Mouse (Mus musculus): ENCODE measurements at regions not wholly inside any gene's neighbourhood (a gene's known extent, or its start where the extent isn't known, plus 50 kb on each side); places are given as distances from the start of the nearest gene placed in this dataset.

DNA sequence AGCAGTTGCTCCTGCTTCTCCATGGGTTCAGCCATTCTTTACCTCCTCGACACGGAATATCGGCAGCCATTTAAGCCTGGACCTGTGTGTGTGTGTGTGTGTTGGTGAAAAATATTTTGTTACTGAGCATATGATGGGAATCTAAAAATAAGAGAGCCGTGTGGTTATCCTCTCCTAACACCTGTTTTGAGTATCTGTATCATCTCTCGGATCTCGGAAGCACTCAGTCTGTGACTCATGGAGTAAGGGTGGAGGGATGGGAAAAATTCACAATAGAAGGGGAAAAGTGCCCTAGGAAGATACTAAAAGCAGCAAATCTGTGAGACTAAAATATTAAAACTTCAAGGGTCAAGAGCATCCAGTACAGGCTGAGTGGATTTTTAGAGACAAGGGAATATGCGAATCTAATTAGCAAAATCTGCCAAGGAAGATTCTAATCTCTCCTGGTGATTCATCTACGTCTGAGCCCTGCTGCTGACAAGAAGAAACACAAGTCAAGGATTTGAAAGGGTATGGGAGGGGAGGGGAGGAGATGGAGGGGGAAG is 107.1 kb upstream of the Krr1 start:
- TF ChIP-seq GATA1 (IDR thresholded peaks at IDR 0.05; ENCODE audit: low read length), result no peak

- no peak for TF ChIP-seq GATA1 (IDR thresholded peaks at IDR 0.05; ENCODE audit: low read length)
Observed at GRCm38 (mm10) chr10:111867102-111867501, 105.4 kb upstream of the Krr1 start.

- TF ChIP-seq GATA1 (IDR thresholded peaks at IDR 0.05; ENCODE audit: low read length), result no peak
Observed at GRCm38 (mm10) chr10:111867538-111867937, 104.9 kb upstream of the Krr1 start.

DNA sequence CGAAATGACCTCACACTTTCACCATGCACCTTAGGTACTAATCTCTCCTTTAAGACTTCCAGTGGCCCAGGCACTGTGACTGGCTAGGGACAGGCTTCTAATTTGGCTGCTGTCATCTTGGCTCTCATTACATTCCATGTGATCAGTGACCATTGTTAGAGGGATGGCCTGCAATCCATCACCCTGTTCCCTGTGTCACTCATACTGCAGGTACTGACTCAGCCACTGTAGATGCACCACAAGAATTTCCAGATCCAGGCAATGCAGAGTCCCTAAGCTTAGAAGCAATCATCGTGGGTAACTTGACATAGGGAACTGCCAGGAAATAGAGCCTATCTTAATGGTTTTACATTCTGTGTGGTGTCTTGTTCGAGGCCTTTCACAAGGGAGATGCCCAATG is 92.1 kb upstream of the Krr1 start:
- no peak for TF ChIP-seq GATA1 (IDR thresholded peaks at IDR 0.05; ENCODE audit: low read length)

DNA sequence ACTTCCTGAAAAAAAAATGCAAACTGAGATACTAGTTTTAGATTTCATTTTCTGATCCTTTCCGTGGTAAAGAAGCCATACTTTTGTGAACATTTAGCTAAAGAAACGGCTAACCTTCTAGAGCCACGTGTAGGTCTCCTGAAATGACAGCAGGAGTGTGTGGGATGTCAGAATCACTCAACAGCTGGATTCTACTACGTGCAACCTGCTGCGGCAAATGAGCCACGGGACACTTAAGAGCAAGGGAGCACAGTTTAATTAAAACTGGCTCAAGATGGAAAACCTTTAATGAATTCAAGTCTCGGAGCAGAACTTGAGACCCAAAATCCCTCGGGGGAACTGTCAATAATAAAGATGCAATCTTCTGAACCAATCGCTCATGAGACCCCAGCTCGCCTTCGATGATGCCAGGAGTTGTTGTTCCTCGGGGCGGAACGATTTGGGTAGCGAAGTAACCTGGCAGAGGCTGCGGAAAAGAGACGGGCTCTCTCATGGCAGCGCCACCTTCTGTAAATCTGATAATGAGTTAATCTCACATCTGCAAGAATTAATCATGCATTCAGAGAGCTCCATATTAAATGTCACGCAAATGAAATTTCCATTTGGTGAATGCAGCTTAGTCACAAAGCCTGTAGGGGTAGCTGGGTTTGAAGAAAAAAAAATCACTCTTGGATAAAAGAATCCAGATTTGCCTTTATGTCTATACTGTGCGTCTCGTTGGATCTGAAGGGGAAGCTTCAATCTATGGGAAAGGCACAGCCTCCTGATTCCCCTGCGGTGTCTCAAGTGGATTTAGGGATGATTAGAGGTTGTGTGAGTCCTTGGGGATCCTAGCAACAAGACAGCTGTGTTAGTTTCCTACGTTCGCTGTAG is 90.9 kb upstream of the Krr1 start:
- TF ChIP-seq GATA1 (IDR thresholded peaks at IDR 0.05; ENCODE audit: low read length), result no peak

GRCm38 (mm10) chr10:111882521-111882920 is 89.9 kb upstream of the Krr1 start:
- no peak for TF ChIP-seq GATA1 (IDR thresholded peaks at IDR 0.05; ENCODE audit: low read length)

GRCm38 (mm10) chr10:111884701-111885100 is 87.8 kb upstream of the Krr1 start:
- no peak for TF ChIP-seq GATA1 (IDR thresholded peaks at IDR 0.05; ENCODE audit: low read length)

GRCm38 (mm10) chr10:111889111-111889510 is 83.4 kb upstream of the Krr1 start:
- TF ChIP-seq GATA1 (IDR thresholded peaks at IDR 0.05; ENCODE audit: low read length), result no peak

- no peak for TF ChIP-seq GATA1 (IDR thresholded peaks at IDR 0.05; ENCODE audit: low read length)
Observed at GRCm38 (mm10) chr10:111893489-111893888, 79.0 kb upstream of the Krr1 start.

GRCm38 (mm10) chr10:111893941-111894340 is 78.5 kb upstream of the Krr1 start:
- no peak for TF ChIP-seq GATA1 (IDR thresholded peaks at IDR 0.05; ENCODE audit: low read length)

DNA sequence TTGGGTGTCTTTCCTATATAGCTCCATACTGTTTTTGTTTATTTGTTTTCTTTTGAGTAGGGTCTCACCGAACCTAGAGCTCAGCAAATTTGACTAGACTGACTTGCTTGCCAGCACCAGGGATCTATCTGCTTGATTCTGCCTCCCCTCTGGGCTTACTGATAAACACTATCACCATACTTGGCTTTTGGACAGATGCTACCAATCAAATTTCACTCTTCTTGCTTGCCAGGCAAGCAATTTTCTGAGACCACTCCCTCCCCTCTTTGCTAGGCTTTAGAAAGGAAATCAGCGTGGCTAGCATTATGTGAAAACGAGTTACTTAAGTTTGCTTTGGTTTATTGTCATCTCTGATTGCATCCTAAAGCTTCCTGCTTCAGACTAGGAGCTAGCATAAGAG is 75.1 kb upstream of the Krr1 start:
- no peak for TF ChIP-seq GATA1 (IDR thresholded peaks at IDR 0.05; ENCODE audit: low read length)

DNA sequence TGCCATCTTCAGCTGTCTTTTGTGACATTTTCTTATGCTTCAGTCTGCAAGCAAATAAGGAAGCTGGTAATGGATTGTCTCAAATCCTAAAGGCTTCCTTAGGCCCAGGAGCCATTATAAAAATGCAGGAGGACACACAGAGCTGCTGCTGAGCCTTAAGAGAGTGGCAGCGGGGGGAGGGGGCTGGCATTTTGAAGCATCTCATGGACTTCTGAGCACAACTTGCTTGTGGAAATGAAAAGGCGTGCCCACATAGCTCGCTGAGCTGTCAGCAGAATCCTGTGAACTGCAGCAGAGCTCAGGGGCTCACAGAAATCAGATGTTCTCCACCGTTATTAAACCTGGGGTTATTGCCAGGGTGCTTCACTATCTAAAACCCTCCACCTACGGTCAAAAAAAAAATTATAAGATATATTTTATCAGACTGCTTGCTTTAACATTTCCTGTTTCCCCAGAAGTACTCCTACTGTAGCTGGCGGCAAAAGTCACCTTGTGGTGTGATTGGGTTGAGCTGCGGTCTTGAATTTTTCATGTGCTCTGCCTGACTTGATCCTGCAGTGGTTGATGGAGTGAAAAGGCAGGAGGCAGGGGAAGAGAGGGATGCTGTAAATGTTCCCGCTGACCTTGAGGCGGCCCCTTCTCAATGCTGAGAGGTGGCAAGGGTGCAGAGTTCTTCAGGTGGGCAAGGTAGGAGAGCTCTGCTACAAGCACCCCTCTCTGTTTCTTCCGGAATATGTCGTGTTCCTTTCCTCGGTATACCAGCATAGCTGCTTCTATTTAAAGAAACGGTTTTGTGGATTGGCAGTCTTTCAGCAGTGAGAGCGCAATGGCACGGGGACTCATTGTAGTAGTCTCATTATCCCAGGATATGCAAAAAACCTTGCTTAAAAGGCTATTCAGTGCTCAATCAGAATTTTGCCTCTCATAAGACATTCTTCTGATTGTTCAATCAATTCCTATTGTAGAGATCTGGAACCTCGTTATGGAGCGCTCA is 71.4 kb upstream of the Krr1 start:
- TF ChIP-seq GATA1 (IDR thresholded peaks at IDR 0.05; ENCODE audit: low read length), result no peak

DNA sequence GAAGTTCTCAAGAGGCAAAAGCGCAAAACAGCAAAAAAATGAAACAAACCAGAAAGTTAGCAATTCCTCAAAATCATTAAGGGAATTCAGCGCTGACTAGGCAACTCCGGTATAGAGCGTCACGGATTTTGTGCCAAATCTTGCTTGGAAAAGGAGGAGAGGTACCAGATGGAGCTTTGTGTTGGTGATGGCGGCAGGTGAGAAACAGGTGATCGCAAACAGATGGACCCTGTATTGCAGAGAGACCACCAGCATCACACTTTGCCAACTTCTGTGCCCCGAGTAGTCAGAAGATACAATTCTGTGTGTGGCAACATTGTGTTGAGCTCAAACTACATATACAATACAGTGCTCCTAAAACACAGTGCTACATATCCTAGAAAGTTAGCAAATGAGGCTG is 68.5 kb upstream of the Krr1 start:
- no peak for TF ChIP-seq GATA1 (IDR thresholded peaks at IDR 0.05; ENCODE audit: low read length)

- no peak for TF ChIP-seq GATA1 (IDR thresholded peaks at IDR 0.05; ENCODE audit: low read length)
Observed at GRCm38 (mm10) chr10:111907836-111908235, 64.6 kb upstream of the Krr1 start.

- TF ChIP-seq GATA1 (IDR thresholded peaks at IDR 0.05; ENCODE audit: low read length), result no peak
Observed at GRCm38 (mm10) chr10:111912561-111912960, 59.9 kb upstream of the Krr1 start.
